Mouse (Mus musculus): ENCODE data around the gene Ctsg.
"Not testable (repeated sequence)": the region's sequence is repeated elsewhere in the genome, so short reads cannot be mapped to it uniquely, and the experiment has no call there.

Ctsg gene

GRCm38 (mm10) chr14:56102386-56102785 lies at the start of gene Ctsg:
Gene Ctsg, minus strand, starts transcription at chr14:56102574.
- no peak for DNase-seq (ENCODE audit: low spot score in 2 of 2)

DNA sequence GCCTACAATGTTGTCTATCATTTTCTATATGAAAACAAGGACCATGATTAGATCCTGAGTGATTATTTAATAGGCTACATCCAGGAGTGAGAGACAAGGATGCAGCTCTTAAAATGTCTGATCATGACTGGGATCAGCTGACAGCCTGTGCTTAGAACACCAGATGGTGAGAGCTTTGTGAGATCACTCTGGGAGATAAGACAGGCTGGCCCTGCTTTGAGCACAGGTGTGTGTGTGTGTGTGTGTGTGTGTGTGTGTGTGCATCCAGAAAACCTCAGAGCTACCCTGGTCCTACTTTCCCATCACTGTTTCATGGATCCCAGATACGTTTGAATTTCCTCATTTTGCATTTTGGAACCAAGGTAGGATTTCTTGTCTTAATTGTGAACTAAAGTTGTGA lies 31.3 kb upstream of the Ctsg start:
- not testable (repeated sequence) for DNase-seq (ENCODE audit: low spot score in 2 of 2)

- DNase-seq (ENCODE audit: low spot score in 2 of 2) = not testable (repeated sequence)
Observed at GRCm38 (mm10) chr14:56132508-56132907, 30.1 kb upstream of the Ctsg start, which contains the start of gene Gzmd. Gene Gzmd, minus strand, starts transcription at chr14:56132608.

DNA sequence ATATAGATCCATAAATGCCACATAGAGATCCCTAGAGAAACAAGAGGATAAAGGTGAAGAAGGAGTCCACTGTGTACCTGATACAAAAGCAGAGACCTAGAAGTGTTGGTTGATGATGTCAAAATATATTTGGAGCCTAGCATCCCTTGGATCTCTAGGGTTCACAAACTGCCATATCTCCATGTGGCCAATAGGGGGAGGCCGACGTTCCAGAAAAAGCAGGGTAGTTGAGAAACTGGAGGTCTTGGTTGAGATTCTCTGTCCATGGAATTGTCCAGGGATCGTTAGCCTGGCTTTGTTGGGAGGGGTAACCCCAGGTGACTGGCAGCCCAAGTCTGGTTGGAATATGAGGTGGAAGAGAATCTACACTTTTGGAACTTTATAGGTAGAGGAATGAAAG lies 26.0 kb upstream of the Ctsg start:
- no peak for DNase-seq (ENCODE audit: low spot score in 2 of 2)

- no peak for DNase-seq (ENCODE audit: low spot score in 2 of 2)
Observed at GRCm38 (mm10) chr14:56123516-56123915, 21.1 kb upstream of the Ctsg start.

DNA sequence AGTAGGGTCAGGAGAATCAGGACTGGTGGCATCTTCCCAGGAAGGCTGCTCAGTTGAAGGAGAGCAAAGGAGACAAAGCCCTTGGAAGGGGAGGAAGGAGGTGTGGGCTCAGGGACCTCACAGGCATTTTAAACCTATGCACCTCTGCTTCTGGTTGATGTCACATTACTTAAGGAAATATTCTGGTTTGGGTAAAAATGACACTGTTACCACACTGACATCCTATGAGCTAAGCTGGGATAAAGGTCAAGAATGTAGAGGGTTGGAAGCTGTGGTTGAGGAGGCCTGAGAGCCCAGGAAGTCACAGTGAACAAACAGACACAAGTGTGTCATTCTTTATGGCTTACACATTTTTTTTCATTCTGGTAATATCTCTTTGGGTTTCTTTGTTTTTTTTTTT lies 18.2 kb upstream of the Ctsg start, which contains the start of gene Gzme:
Gene Gzme (minus strand): TSS at position 101 of the 400 bp plus-strand sequence.
- no peak for DNase-seq (ENCODE audit: low spot score in 2 of 2)

GRCm38 (mm10) chr14:56115531-56116310 lies 13.3 kb upstream of the Ctsg start:
- DNase-seq (ENCODE audit: low spot score in 2 of 2) = not testable (repeated sequence)

GRCm38 (mm10) chr14:56105447-56106180 lies 3.2 kb upstream of the Ctsg start:
- no peak for DNase-seq (ENCODE audit: low spot score in 2 of 2)

DNA sequence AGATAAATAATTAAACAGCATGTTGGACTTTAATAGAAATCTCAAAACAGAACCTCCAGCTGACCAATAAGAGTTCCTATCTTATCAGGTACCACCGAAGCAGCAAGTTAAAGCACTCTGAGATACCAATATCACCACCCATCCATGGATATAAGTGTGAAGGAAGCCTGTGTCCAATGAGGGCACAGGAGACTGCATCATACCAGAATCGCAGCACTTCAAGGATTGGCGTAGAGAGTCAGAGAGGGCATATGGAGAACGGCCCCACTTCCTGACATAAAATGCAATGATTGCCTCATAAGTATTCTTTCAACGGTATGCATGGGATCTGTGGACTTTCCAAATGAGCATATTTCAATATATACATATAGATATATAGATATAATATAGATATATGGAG lies 2.6 kb upstream of the Ctsg start:
- DNase-seq (ENCODE audit: low spot score in 2 of 2) = no peak

DNA sequence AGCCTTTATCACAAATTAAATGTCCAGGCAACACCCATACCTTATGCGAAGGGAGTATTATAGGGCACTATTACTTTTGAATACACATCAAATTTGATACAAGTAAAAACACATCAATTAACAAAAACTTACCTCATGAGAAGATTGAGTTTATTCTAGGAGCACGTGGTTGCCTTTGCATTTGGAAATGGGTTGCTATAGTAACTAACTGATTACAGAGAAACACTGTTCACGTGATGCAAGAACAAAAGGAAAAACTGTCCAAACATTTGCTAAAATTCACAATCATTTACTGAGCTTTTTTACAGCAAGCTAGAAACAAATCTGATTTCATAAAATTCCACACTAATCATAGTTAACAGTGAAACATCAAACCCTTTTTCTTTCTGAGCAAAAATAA lies 1.1 kb upstream of the Ctsg start:
- DNase-seq (ENCODE audit: low spot score in 2 of 2) = no peak

DNA sequence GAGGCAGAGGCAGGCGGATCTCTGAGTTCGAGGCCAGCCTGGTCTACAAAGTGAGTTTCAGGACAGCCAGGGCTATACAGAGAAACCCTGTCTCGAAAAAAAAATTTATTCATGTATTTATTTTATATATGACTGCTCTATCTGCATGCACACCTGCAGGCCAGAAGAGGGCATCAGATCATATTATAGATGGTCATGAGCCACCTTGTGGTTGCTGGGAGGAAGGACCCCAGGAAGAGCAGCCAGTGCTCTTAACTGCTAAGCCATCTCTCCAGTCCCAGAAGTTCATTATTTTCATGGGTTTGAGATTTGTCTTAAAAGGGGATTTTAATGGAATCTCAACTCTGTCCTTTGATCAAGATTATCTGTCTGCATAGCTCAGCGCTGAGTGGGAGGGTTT lies 3.4 kb downstream of the Ctsg start:
- DNase-seq (ENCODE audit: low spot score in 2 of 2) = no peak

DNA sequence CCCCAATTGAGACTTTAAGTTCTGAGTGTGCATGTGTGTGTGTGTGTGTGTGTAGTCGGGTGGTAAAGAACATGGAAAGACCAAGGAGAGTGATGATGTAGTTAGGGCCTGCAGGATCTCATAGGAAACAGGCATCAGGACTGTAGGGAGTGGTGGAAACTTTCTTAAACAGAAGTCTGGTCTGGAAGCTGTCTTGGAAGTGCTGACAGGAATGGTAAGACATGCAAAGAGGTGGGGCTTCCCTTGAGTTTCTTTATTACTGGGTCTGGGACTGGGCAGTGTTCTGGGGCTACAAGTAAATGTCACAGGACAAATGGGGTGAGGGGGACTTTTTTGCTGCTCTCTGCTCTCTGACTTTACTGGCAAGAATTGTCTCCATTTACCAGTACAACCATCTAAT lies 4.8 kb downstream of the Ctsg start:
- DNase-seq (ENCODE audit: low spot score in 2 of 2) = no peak

DNA sequence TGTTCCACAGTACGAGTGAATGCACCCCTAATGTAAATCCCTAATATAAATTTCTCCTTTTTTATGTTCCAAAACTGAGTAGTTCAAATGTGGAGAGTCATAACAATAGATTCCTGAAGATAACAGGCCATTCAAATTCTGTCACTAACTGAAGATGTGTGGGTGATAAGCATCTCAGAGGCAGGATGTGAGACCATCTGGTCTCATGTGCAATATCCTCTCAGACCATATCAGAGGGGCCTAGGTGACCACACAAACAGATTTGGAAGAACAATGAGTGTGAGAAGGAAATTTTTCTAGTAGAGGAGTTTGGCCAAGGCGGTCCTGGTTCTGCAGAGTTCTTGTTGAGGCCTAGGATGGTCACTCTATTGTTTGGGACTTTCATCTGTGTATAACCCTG lies 9.0 kb downstream of the Ctsg start:
- no peak for DNase-seq (ENCODE audit: low spot score in 2 of 2)

DNA sequence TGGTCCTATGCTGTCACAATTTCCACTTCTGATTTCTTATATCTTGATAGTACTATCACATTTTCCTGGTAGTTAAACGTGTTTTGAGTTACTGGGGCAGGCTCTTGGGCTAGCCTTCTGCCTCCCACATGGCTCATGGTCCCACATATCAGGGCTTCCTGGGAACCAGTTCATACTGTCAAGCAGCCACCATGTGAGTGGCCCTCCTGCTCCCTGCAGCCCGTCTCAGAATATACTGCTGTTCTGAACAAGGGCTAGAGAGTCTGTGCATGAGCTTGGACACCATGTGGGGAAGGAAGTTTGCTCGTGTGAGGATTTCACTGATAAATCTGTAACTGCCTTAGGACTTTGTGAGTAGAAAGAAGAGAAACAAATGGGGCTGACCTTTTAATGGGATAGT lies 15.7 kb downstream of the Ctsg start:
- no peak for DNase-seq (ENCODE audit: low spot score in 2 of 2)

DNA sequence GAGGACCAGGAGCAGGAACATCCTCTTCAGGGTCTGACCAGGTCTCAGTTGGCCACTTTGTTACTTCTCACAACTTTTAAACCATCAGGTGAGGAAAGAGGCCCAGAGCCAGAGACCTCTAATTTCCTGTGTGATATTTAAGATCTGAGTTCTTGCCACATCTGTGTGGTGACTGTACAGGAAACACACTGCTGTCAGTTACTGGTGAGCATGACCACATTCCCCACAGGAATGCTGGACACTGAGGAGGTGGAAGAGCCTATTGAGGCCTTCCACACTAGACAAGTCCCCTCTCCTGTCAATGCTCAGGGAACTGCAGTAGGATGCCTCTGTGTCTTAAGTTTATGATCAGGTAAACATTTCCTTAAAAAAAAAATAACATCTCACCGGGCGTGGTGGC lies 17.2 kb downstream of the Ctsg start, which contains the start of gene Mcpt8:
Gene Mcpt8 (minus strand): TSS at position 107 of the 400 bp plus-strand sequence.
- DNase-seq (ENCODE audit: low spot score in 2 of 2) = no peak

DNA sequence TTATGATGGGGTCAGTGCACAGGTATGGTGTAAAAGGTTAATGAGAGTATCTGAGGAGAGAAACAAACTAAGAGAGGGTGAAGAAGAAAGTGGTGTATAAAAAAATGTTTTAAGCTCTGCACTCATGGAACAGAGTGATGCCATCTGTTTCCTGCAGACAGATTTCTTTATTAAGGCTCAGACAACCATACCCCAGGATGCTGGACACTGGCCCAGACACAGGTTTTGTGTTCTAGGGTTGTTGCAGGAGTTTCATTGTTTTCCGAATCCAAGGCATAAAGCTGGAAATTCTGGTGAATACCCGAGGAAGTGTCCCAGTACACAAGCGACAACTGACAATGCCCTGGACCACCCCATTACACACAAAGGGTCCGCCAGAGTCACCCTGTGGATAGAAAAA lies 20.4 kb downstream of the Ctsg start:
- DNase-seq (ENCODE audit: low spot score in 2 of 2) = no peak

GRCm38 (mm10) chr14:56062213-56062612 lies 40.2 kb downstream of the Ctsg start, which contains the start of gene Mcpt4:
Gene Mcpt4, minus strand, starts transcription at chr14:56062313.
- not testable (repeated sequence) for DNase-seq (ENCODE audit: low spot score in 2 of 2)

DNA sequence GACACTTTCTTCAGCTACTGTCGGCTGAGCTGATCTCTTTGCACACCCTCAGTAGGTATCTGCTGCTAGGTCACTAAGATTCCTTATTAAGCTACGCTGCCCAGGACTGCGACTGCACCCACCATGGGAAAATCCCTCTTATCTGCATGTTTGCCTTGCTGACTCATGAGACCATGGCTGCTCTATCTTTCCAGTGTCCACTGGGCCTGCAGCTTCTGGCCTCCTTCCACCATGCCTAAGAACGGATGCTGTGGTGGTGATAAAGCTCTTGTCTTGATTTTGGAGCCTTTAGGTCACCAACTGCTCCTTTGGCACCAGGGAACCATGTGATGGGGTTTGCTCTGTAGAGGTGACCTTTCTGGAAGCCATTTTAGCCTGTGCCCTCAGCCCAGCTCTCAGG lies 44.7 kb downstream of the Ctsg start:
- no peak for DNase-seq (ENCODE audit: low spot score in 2 of 2)

DNA sequence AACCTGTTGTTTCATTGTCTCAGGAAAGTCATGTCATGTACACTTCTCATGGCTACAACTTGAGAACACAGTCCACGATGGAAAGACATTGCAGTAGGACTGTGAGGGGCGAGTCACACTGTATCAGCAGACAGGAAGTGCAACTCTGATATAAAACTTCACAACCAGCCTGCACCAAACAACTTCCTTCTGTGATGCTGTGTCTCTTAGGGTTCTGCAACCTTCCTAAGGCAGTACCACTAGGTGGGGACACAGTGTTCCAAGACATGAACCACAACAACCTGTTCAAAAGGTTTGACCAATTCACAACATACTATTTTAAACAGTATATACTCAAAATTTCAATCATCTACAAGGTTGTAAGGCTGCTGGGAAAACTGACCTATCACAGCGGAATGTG lies 47.0 kb downstream of the Ctsg start:
- no peak for DNase-seq (ENCODE audit: low spot score in 2 of 2)
